Mouse (Mus musculus) thymus, postnatal 25 days (tissue): ENCODE measurements around the gene Cldn6.
A peak's percentile ranks its signal among the peaks of the same experiment; 100 is the strongest.

Source experiments
- DNase-seq: peaks from one replicate; pipeline ENCODE4 v3.0.0; 2022

Cldn6 gene

DNA sequence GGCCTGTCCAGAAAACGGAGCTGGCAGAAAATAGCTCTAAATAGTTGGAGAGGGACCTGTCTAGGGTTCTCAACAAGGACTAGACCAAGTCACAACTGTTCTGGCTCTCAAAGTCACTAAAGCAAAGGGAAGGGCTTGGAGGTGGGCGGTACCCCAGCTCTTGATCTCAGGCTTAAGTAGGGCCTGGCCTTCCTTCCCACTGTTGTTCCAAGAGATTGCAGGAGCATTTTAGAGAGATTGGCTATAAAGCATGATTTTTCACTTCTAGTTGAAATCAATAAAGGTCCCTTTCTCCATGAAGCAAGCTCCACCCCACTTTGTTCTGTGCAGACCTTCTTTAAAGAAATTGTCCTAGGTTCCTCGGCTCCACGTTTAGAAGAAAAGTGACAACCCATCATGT, 46.4 kb downstream of the Cldn6 start:
- no peak for DNase-seq

DNA sequence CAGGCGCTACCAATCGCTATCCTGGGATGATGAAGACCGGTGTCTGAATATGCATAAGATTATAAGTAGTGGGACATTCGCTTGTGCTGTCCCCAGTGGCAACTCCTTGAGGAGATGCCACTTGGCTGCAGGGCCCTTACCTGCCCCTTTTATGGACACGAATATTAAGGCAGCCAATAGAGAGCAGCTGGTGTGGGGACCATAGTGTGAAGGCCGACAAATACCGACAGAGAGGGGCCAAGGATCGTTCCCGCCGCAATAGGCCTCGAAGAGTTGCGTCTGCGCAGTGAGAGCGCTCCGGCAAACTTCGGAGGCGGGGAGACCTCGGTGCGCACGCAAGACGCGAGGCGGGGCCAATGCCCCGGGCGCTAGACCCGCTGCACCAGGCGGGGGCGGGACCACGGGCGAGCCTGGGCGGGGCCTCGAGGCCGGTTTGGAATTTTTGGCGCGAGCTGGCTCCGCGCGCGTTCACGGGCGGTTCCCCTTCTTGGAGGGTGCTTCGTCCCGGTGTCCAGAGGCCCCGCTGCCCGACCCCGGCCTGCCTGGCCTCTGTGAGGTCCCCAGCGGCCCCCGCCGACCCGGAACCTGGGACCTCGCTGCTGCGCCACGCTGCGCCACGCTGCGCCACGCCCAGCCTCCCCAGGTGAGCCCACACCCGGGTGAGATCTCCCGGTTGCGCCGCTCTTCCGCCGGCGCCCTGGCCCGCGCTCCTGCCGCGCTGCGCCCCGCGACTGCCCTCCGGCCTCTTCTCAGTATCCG, 47.1 kb downstream of the Cldn6 start, which contains the start of gene Pkmyt1:
Gene Pkmyt1 (plus strand): TSS at position 338 of the 759 bp plus-strand sequence.
- peak; percentile 96 for DNase-seq

DNA sequence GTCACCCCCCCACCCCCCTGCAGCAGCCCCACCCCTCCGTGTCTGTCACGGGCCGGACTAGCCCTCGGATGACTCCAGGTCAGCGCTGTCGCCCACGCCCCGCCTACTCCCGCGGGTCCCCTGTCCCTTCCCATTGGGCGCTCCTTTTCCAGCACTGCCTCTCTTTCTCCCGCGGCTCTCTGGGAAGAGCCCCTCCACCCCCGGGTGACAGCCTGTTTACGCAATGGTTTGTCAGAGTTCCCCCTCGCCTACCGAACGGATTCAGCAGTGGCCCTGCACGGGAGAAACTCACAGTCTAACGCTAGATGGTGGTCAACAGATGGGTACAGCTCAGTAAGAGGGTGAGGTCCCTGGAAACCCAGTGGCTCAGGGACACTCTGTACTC, 47.7 kb downstream of the Cldn6 start:
- DNase-seq: no peak

DNA sequence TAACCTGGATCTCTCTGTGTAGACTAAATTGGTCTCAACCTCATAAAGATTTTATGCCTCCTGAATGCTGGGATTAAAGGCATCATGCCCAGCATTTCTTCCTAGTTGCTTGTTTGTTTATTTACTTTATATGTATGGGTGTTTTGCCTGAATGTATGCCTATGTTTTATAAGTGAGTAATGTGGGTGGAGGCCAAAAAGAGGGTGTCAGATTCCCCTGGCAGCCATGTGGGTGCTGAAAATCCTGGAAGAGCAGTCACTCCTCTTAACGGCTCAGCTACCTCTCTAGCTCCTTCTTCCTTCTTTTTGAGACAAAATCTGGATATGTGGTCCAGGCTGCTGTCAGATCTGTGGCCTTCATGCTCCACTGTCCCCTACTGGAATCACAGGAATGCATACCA, 51.4 kb downstream of the Cldn6 start:
- no peak for DNase-seq
